In genomic region chrX:15061641-15062040, GRCm38 (mm10) we compare ENCODE assay signal across 19 mouse cellular contexts.
"Had no signal": no experiment of that assay in that cellular context is flagged by ENCODE, and none has a peak within 500 bp of the region (broad histone marks: within the 10 kb centered on the region; RNA-seq: fewer than 3 reads in every experiment).

No protein-coding gene starts in this region.

- H3K4me3 ChIP-seq: kidney, embryonic 15.5 days; limb, embryonic 10.5 days; limb, embryonic 13.5 days; liver, embryonic 12.5 days; liver, embryonic 15.5 days; lung, embryonic 15.5 days; megakaryocyte, embryonic 14.5 days; midbrain, embryonic 10.5 days; neural tube, embryonic 12.5 days; neural tube, embryonic 15.5 days had no signal

- H3K9me3 ChIP-seq: kidney, embryonic 15.5 days; limb, embryonic 10.5 days; limb, embryonic 13.5 days; liver, embryonic 12.5 days; liver, embryonic 15.5 days; lung, embryonic 15.5 days; megakaryocyte, embryonic 14.5 days; midbrain, embryonic 10.5 days; neural tube, embryonic 12.5 days; neural tube, embryonic 15.5 days had no signal

- H3K36me3 ChIP-seq: kidney, embryonic 15.5 days; limb, embryonic 10.5 days; limb, embryonic 13.5 days; liver, embryonic 12.5 days; liver, embryonic 15.5 days; lung, embryonic 15.5 days; midbrain, embryonic 10.5 days; neural tube, embryonic 12.5 days; neural tube, embryonic 15.5 days had no signal

- H3K4me1 ChIP-seq: kidney, embryonic 15.5 days; limb, embryonic 10.5 days; limb, embryonic 13.5 days; liver, embryonic 12.5 days; liver, embryonic 15.5 days; lung, embryonic 15.5 days; megakaryocyte, embryonic 14.5 days; midbrain, embryonic 10.5 days; neural tube, embryonic 12.5 days; neural tube, embryonic 15.5 days had no signal

- H3K27ac ChIP-seq: kidney, embryonic 15.5 days; limb, embryonic 10.5 days; limb, embryonic 13.5 days; liver, embryonic 12.5 days; liver, embryonic 15.5 days; lung, embryonic 15.5 days; midbrain, embryonic 10.5 days; neural tube, embryonic 12.5 days; neural tube, embryonic 15.5 days had no signal

- H3K27me3 ChIP-seq: kidney, embryonic 15.5 days; limb, embryonic 13.5 days; liver, embryonic 12.5 days; liver, embryonic 15.5 days; lung, embryonic 15.5 days; megakaryocyte, embryonic 14.5 days; neural tube, embryonic 12.5 days; neural tube, embryonic 15.5 days had no signal

- H3K4me2 ChIP-seq: kidney, embryonic 15.5 days; limb, embryonic 13.5 days; liver, embryonic 12.5 days; liver, embryonic 15.5 days; lung, embryonic 15.5 days; neural tube, embryonic 12.5 days; neural tube, embryonic 15.5 days had no signal

- ATAC-seq: liver, embryonic 12.5 days had no signal

- DNase-seq: kidney, postnatal 10 days; kidney, postnatal 36 days; liver; lung, adult 18-20 months; lung, postnatal 10 days; lung, postnatal 36 days; midbrain, embryonic 14.5 days; thymus, adult 18-20 months; thymus, postnatal 36 days had no signal

- H3K9ac ChIP-seq: kidney, embryonic 15.5 days; limb, embryonic 13.5 days; liver, embryonic 12.5 days; liver, embryonic 15.5 days; lung, embryonic 15.5 days; neural tube, embryonic 12.5 days; neural tube, embryonic 15.5 days had no signal
